Mouse (Mus musculus): ENCODE results near the gene Catsperz.

The Catsperz gene

DNA sequence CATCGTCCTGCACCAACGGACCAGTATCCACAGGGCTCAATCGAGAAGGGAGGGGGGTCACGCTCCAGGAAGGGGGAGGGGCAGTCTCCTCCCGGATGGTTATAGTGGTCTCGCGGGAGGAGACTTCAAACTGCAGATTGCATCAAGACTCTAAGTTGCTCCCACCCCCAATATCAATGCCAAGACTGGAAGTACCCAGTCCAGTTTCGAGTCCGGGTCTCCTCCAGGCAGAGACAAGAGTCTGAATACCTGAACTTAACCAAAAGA lies at the start of gene Catsperz:
Gene Catsperz (minus strand): TSS at position 74 of the 267 bp plus-strand sequence.
- DNase-seq (ENCODE audit: extremely low spot score, low read depth, low spot score) = no peak

- DNase-seq (ENCODE audit: extremely low spot score, low read depth, low spot score) = no peak
Measured at GRCm38 (mm10) chr19:6974211-6975205, 49.3 kb upstream of the Catsperz start, which contains the start of gene Ppp1r14b. Ppp1r14b (plus strand) TSS chr19:6974968.

DNA sequence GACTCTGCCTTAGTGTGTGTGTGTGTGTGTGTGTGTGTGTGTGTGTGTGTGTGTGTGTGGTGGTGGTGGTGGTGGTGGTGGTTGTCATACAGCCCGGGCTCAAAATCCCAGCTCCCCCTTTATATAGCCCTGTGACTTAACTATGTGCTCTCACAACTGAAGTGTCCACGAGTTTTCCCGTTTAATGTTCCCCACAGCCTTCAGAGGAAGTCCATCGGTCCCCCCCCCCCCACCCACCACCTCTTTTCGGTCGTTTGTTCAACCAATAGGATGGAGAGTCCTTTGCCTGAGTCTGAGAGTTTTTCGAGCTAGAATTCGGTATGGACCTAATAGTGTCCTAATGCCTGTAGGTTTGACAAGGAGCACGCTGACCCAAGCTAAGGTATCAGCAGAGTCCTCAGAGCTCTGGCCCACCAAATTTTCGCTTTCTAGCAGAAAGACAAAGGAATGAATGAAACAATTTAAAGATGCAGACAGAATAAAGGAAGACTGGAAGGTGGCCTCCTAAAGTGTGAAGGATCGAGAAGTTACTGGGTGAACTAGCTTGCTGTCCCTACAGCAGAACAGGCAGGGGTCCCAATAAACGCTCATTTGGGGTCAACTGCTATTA lies 48.5 kb upstream of the Catsperz start:
- DNase-seq (ENCODE audit: extremely low spot score, low read depth, low spot score) = no peak

GRCm38 (mm10) chr19:6972247-6972917 lies 47.2 kb upstream of the Catsperz start:
- no peak for DNase-seq (ENCODE audit: extremely low spot score, low read depth, low spot score)

- DNase-seq (ENCODE audit: extremely low spot score, low read depth, low spot score) = no peak
Measured at GRCm38 (mm10) chr19:6971644-6972043, 46.5 kb upstream of the Catsperz start.

- no peak for DNase-seq (ENCODE audit: extremely low spot score, low read depth, low spot score)
Measured at GRCm38 (mm10) chr19:6970460-6971085, 45.4 kb upstream of the Catsperz start.

GRCm38 (mm10) chr19:6969665-6970381 lies 44.6 kb upstream of the Catsperz start:
- no peak for DNase-seq (ENCODE audit: extremely low spot score, low read depth, low spot score)

GRCm38 (mm10) chr19:6969291-6969664 lies 44.1 kb upstream of the Catsperz start:
- no peak for DNase-seq (ENCODE audit: extremely low spot score, low read depth, low spot score)

DNA sequence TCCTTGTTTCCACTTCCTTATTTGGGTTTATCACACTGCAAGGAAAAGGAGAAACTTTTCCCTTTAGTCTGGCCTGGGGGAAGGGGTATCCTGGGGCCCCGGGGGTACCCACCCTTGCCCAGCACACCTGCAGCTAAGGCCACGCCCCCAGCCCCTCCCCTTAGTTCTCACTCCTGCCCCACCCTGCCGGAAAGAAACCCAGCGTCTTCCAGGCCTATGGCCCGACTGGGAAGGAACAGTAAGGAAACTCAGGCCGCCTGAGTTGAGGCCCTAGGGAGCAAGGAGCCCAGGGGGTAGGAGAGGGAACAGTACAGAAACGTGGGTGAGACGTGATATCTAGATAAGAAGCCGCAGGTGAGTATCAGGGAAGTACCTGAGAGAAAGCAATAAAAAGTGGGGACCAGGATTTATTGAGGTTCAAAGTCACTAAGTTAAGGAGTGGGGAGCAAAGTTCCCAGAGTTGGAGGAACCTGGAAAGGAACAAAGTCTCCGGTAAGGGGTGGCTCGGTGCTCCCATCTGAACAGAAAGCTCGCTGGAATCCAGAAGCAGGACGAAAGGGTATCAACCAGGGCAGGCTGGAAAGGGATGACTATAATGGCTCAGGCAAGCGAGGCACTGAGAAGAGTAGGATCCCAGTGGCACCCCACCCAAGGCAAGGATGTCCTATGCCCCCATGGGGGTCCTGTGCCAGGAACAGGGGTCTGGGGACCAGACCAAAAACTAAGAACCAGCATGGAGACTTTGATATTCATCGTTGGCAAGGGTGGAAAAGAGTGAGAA lies 43.5 kb upstream of the Catsperz start:
- DNase-seq (ENCODE audit: extremely low spot score, low read depth, low spot score) = no peak

GRCm38 (mm10) chr19:6956461-6956860 lies 31.3 kb upstream of the Catsperz start:
- no peak for DNase-seq (ENCODE audit: extremely low spot score, low read depth, low spot score)

DNA sequence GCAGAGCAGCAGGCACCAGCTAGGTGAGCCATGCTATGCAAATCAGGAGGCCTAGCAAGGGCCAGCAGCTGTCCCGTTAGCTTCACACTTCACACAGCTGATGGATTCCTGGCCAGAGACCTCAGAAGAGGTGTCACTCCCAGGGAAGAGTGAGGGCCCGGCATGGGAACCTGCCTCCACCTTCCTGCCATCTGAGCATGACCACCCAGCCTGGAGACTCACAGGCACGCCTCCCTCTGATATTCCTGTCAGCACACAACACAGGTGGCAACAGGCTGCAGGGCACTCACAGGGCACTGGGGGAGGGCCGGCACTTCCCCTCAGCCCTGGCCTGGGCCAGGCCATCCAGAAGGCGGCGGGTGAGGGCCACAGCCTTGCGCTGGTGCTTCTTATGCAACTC lies 30.2 kb upstream of the Catsperz start:
- no peak for DNase-seq (ENCODE audit: extremely low spot score, low read depth, low spot score)

- DNase-seq (ENCODE audit: extremely low spot score, low read depth, low spot score) = no peak
Measured at GRCm38 (mm10) chr19:6954046-6954445, 28.9 kb upstream of the Catsperz start.

- no peak for DNase-seq (ENCODE audit: extremely low spot score, low read depth, low spot score)
Measured at GRCm38 (mm10) chr19:6952712-6953037, 27.5 kb upstream of the Catsperz start.

DNA sequence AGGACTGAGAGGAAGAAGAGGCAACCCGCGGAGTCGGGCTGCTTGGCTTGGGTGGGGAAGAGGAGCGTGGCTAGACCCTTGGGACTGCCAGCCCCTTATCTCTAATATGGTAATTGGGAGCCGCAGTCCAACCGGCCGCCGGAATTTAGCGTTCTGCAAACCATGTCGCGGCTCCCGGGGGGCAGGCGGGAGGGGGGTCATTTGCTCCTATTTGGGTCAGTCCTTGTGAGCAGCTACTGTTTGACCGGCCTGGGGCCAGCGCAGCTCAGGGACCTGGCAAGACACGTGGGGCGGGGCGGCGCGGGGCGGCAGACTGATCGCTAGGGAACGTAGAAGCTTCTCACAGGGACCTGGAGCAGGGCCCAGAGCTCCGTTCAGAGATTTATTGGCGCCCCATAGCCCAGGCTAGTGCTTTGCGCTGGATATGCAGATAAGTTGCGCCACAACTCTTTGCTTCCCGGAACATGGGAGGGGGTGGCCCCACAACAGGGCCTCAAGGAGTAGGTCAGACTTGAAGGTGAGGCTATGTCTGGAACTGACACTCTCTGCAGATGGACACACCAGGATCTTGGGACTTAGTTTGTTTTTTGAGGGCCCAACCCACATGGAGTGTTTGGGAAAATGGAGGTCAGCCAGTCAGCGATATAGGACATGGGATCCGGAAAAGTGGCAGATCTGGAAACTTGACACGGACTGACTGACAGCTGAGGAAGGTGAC lies 27.0 kb upstream of the Catsperz start:
- no peak for DNase-seq (ENCODE audit: extremely low spot score, low read depth, low spot score)

DNA sequence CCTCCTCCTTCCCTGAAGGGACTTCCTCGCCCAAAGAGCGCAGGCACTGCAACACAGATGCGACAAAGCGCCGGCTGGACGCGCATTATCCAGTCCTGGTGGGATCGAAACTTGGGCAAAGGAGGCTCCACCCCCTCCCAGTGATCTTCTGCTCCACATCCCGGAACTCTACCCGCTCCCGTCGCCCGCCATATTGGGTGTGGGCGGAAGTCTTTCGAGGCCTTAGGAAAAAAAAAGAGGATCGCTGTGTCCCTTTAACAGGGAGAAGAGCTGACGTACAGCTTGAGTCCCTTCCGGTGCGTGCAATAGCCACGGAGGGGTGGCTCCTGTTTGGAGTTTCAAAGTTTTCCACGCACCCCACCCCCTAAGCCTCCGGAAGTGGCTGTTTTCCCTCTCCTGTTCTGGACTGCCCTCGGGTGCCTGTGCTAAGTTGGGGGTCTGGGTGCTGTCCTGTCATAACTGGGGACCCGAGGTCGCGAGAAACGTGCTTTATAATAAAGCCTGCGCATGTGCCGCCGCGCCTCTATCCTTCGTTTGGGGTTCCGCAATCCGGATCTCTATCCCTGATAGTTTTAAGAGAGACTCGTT lies 26.3 kb upstream of the Catsperz start:
- DNase-seq (ENCODE audit: extremely low spot score, low read depth, low spot score) = no peak

- no peak for DNase-seq (ENCODE audit: extremely low spot score, low read depth, low spot score)
Measured at GRCm38 (mm10) chr19:6950613-6951153, 25.5 kb upstream of the Catsperz start.

DNA sequence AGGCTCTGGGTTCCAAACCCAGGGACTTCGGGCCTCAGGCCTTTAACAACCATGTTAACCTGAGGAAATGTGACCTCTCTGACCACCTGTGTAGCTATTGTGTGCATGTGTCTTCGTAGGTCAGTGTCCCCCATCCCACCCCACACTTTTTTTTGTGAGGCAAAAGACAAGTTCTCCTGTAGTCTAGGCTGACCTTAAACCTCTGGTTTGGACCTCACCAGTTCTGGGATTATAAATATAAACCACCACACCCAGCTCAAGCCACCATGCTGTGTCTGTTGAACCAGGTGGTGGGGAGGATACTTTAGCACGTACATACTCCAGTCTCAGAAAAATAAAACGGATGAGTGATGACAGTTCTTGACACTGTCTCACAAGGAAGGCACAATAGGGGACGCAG lies 24.8 kb upstream of the Catsperz start:
- DNase-seq (ENCODE audit: extremely low spot score, low read depth, low spot score) = no peak

GRCm38 (mm10) chr19:6949532-6949931 lies 24.4 kb upstream of the Catsperz start:
- DNase-seq (ENCODE audit: extremely low spot score, low read depth, low spot score) = no peak

DNA sequence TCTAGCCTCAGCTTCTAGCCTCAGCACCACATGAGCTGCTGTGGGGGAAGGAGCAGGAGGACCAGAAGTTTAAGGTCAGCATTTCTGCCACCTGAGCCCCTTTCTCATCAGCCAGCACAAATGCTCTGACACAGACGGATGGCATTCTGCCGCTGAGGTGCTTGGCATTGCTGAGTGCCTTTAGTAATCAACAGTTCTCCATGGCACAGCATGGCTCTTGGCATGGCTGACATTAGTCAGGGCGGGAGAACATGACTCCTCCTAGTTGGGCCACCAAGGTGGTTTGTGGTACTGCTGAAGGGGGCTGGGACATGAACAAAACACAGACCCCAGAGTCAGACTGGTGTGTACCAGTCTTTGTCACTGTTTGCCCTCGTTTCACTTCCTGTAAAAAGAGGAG lies 23.0 kb upstream of the Catsperz start:
- no peak for DNase-seq (ENCODE audit: extremely low spot score, low read depth, low spot score)

All from hindlimb bud, embryonic 11.5 days (tissue).